Mouse (Mus musculus) limb, embryonic 14.5 days (tissue): Measurements from ENCODE around the gene Foxe1. TPM values are rescaled to one million over a fixed set of nuclear protein-coding genes. Genes with fewer than 3 reads are reported as not detected.

Experiments used
- ATAC-seq: fragments of 200-750 bp; cut with Nextera tagmentation; 2 replicates; pipeline ENCODE4 v1.8.0; 2017; ENCODE audit warnings: low read depth, moderate number of reproducible peaks, moderate TSS enrichment; ENCODE audit not compliant: low FRiP score
- DNase-seq: peaks from one replicate; pipeline ENCODE4 v3.0.0-alpha.2; 2015; ENCODE audit warnings: low spot score
- H3K27ac ChIP-seq: fragments of 300-500 bp; sonication (generic); replicated peaks from 2 replicates; pipeline ENCODE4 v1.5.1; 2014; ENCODE audit warnings: low read depth, mild to moderate bottlenecking, low read length, moderate library complexity, mixed read lengths
- H3K27me3 ChIP-seq: fragments of 300-500 bp; sonication (generic); 2 replicates; pipeline ENCODE4 v1.6.1; 2014; ENCODE audit warnings: low read length, mixed read lengths; ENCODE audit not compliant: control insufficient read depth, insufficient read depth
- H3K36me3 ChIP-seq: fragments of 300-500 bp; sonication (generic); 2 replicates; pipeline ENCODE4 v1.6.1; 2014; ENCODE audit warnings: mild to moderate bottlenecking, low read length, moderate library complexity, mixed read lengths; ENCODE audit not compliant: control insufficient read depth, insufficient read depth
- H3K4me1 ChIP-seq: fragments of 300-500 bp; sonication (generic); 2 replicates; pipeline ENCODE4 v1.6.1; 2014; ENCODE audit warnings: antibody characterized with exemption, low read length, mixed read lengths; ENCODE audit not compliant: control insufficient read depth, insufficient read depth
- H3K4me2 ChIP-seq: fragments of 300-500 bp; sonication (generic); replicated peaks from 2 replicates; pipeline ENCODE4 v1.6.1; 2014; ENCODE audit warnings: low read depth, mild to moderate bottlenecking, low read length, moderate library complexity; ENCODE audit not compliant: severe bottlenecking
- H3K4me3 ChIP-seq: fragments of 300-500 bp; sonication (generic); replicated peaks from 2 replicates; pipeline ENCODE4 v1.5.1; 2014; ENCODE audit warnings: low read length
- H3K9ac ChIP-seq: fragments of 300-500 bp; sonication (generic); 2 replicates; pipeline ENCODE4 v1.6.1; 2014; ENCODE audit warnings: mild to moderate bottlenecking, low read depth, low read length, moderate library complexity; ENCODE audit not compliant: severe bottlenecking
- H3K9me3 ChIP-seq: fragments of 300-500 bp; sonication (generic); 2 replicates; pipeline ENCODE4 v1.6.1; 2016; ENCODE audit warnings: low read length; ENCODE audit not compliant: control insufficient read depth
- POLR2A ChIP-seq: fragments of 200-500 bp; IDR thresholded peaks from 2 replicates; pipeline ENCODE4 v1.8.0; 2012; ENCODE audit warnings: inconsistent platforms, mild to moderate bottlenecking, moderate library complexity, borderline replicate concordance; ENCODE audit not compliant: insufficient read depth, insufficient read length; ENCODE audit errors: extremely low read depth
- WGBS: fragments of 180-500 bp; shearing (Covaris S2); extraction: QIAGEN DNeasy Blood & Tissue Kit; methylation state at CpG from one replicate; pipeline ENCODE4 v1.1.7; 2014; 5-methylcytosine and 5-hydroxymethylcytosine counted together
- polyA plus RNA-seq, 2 experiments: library from polyadenylated mRNA; depleted of rRNA in 1 of 2; stranded (reverse) in 1 of 2; unstranded in 1 of 2; fragments of >200 nt; fragmentation: Nextera tagmentation in 1 of 2; extraction: Ambion mirVana in 1 of 2; gene quantifications; 2 replicates each; pipeline versions ENCODE4 v1.2.1 to v1.2.3; 2012 to 2014

Gene Foxe1
- polyA plus RNA-seq, 2 experiments = not detected

DNA sequence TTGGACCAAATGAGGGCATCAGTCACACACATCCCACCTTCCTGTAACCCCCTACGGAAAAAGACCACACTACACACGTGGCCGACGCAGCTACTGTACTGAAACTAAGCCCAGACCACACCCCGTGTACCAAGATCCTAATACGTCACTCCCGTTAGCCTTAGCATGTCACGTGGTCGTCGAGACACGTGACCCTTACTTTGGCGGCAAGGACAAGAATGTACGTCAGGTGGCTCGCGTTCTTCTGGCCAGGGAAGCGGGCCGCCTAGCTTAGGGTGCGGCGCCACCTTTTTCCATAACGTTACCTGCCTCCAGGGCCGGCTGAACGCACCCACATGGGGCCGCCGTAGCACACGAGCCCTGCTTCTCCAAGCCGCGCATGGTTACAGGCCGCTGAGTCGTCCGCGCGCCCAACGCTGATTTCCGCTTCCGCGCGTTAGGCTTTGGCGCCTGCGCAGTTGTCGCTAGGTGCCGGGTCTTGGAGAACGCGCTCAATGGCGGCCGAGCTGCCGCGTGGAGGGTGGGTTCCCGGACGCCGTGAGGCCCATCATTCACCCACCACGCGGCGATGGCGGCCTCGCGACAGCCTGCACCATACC lies 45.7 kb downstream of the Foxe1 start, which contains the start of gene Trmo:
Trmo (minus strand) TSS at position 425 of the 599 bp plus-strand sequence.
- WGBS = under 1% methylated on average over 54 of the region's 56 CpGs
- peak within 1 kb of the TSS; percentile 94 for H3K27ac ChIP-seq
- peaks cover 6% of the 10 kb centered on the region; the same call in 1 of the 2 replicates for H3K4me1 ChIP-seq
- TF ChIP-seq POLR2A = peak; percentile 99
- H3K4me3 ChIP-seq = peak within 1 kb of the TSS; percentile 64
- DNase-seq (peak; percentile 99), ATAC-seq (peak; percentile 97)
- H3K36me3 ChIP-seq = peaks cover 16% of the 10 kb centered on the region; the same call in 1 of the 2 replicates
- peak within 1 kb of the TSS; percentile 88 for H3K9ac ChIP-seq
- no peaks in the 10 kb centered on the region for H3K27me3 ChIP-seq
- H3K9me3 ChIP-seq = no peaks in the 10 kb centered on the region
- peak within 1 kb of the TSS; percentile 74 for H3K4me2 ChIP-seq

DNA sequence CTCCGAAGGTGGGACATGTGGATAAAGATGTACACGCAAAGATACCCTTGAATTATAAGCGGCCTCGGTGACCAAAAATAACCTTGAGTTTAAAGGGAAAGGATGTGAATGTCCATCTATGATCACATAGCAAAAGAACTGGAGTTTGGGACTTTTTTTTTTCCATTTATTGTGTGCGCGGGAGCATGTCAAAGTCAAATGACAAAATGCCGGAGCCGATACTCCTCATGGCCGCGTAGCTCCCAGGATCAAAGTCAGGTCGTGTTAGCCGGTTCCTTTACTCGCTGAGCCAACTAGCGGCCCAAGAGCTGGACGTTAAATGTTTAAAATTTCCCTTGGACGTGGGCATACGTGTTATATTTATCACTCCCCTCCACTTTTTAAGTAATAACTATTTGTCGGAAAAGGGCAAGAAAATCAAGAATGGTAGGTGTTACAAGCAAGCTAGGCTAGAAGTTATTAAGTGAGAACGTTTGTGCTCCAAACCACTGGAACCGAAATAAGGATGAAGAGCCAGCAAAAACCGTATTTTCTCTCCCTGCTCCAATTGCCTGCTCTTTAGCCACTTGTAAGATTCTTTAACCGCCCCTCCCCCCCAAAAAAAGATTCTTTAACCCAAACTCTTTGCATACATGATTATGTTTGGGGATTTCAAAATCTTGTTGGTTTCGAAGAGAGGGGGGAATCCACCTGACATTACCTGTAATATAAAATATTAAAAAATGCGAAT lies 46.4 kb downstream of the Foxe1 start:
- H3K9ac ChIP-seq = peak overlapping the region; percentile 88
- ATAC-seq (no peak), DNase-seq (peak; percentile 68)
- WGBS = 3% methylated on average over 24 of the region's 24 CpGs
- H3K36me3 ChIP-seq = peaks cover 13% of the 10 kb centered on the region; the same call in 1 of the 2 replicates
- H3K27ac ChIP-seq = peak overlapping the region; percentile 94
- no peaks in the 10 kb centered on the region for H3K9me3 ChIP-seq
- H3K27me3 ChIP-seq = no peaks in the 10 kb centered on the region
- peaks cover 6% of the 10 kb centered on the region; the same call in 1 of the 2 replicates for H3K4me1 ChIP-seq
- no peak for TF ChIP-seq POLR2A
- peak overlapping the region; percentile 64 for H3K4me3 ChIP-seq
- peak overlapping the region; percentile 74 for H3K4me2 ChIP-seq

DNA sequence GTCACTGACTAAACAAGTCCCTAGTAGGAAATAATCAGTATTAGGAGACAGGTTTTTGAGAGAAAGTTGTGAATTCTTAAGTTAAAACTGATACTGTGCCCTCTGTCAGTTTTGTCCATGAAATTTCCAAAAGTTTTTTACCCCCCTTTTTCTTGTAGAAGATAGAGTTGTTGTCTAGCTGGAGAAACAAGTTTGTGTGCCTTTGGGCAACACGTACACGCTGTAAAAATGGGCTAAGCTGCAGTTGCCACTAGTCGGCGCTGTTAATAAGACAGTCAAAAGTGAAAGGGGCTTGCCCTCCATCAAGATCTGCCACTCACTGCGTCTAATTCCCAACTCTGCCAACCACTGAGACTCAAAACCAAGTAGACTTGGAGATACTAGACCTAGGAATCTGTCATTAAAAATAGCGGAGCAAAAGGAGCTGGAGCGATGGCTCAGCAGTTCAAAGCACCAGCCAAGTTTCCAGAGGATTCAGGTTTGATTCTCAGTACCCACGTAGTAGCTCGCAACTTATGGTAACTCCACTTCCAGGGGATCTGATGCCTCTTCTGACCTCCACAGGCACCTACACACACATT lies 47.1 kb downstream of the Foxe1 start:
- Histone ChIP-seq H3K9ac (peak overlapping the region; percentile 88; the same call in 1 of the 2 replicates), H3K27ac (peak overlapping the region; percentile 94), H3K9me3 (no peaks in the 10 kb centered on the region), H3K4me3 (peak overlapping the region; percentile 64), H3K27me3 (no peaks in the 10 kb centered on the region), H3K4me2 (peak overlapping the region; percentile 74), H3K4me1 (peaks cover 6% of the 10 kb centered on the region; the same call in 1 of the 2 replicates), H3K36me3 (peaks cover 7% of the 10 kb centered on the region; the same call in 1 of the 2 replicates)
- WGBS = 21% methylated on average over 9 of the region's 9 CpGs
- ATAC-seq (no peak), DNase-seq (peak; percentile 90)
- 0 out of 2 replicates have a peak, but pooled peaks have one; percentile 25 for TF ChIP-seq POLR2A

DNA sequence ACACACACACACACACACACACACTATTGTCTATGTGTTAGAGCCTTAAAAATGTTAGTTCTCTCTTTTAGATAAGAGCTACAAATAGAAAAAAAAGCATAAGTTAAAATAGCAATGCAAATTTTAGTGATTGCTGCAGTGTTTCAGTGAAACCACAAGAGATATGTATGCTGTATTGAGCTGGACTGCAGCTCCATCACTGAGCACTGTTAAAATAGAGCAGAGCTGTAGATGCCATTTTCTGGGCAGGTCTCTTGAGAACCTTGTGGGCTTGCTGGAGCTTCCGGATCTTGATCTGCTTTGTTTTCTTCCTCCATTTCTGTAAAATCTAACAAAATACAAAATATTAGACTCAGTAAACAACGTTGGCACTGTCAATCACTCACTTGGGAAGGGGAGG lies 51.0 kb downstream of the Foxe1 start:
- Histone ChIP-seq H3K9ac (no peak overlapping the region), H3K36me3 (no peaks in the 10 kb centered on the region), H3K4me1 (peaks cover 6% of the 10 kb centered on the region; the same call in 1 of the 2 replicates), H3K9me3 (no peaks in the 10 kb centered on the region), H3K4me2 (no peak overlapping the region), H3K27me3 (no peaks in the 10 kb centered on the region), H3K27ac (no peak overlapping the region), H3K4me3 (no peak overlapping the region)
- no peak for TF ChIP-seq POLR2A
- 71% methylated on average over 2 of the region's 2 CpGs for WGBS
- no peak for ATAC-seq
- no peak for DNase-seq

DNA sequence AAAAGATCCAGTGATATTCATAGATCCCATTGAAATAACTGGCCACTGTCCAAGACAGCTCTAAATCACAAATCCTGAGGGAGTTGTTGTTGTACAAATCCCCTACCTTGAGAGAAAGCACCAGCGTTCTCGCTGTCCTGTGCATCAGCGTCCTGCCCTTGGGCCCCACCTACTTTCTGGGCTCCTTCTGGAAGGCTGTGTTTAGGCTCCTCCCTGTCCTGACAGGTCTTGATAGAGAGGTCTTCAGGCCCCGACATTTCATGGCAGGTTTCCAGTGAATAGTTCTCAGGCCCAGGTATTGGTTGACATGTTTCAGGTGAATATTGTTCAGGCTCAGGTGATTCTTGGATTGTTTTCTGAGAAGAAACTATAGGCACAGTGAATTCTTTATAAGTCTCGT lies 52.3 kb downstream of the Foxe1 start:
- Histone ChIP-seq H3K9me3 (no peaks in the 10 kb centered on the region), H3K4me2 (no peak overlapping the region), H3K27ac (no peak overlapping the region), H3K36me3 (no peaks in the 10 kb centered on the region), H3K9ac (no peak overlapping the region), H3K27me3 (no peaks in the 10 kb centered on the region), H3K4me1 (no peaks in the 10 kb centered on the region), H3K4me3 (no peak overlapping the region)
- WGBS = 25% methylated on average over 5 of the region's 5 CpGs
- ATAC-seq (no peak), DNase-seq (peak; percentile 26)
- TF ChIP-seq POLR2A = no peak

Other genes with a start within 250 kb of the Foxe1 start
- gene Ncbp1, start 205.0 kb upstream of the Foxe1 start, polyA plus RNA-seq (2012; rRNA removed) = 54.3 and 75.2 TPM in 2 replicates
- gene Ncbp1, start 205.0 kb upstream of the Foxe1 start, polyA plus RNA-seq (2014; fragmentation: Nextera tagmentation; extraction: Ambion mirVana) = 74.0 and 79.7 TPM in 2 replicates
- 26.6 and 27.3 TPM in 2 replicates for gene Tstd2, start 204.9 kb upstream of the Foxe1 start, polyA plus RNA-seq (2012; rRNA removed)
- gene Tstd2, start 204.9 kb upstream of the Foxe1 start, polyA plus RNA-seq (2014; fragmentation: Nextera tagmentation; extraction: Ambion mirVana) = 17.5 and 23.7 TPM in 2 replicates
- 24.6 and 29.0 TPM in 2 replicates for gene Xpa, start 147.3 kb upstream of the Foxe1 start, polyA plus RNA-seq (2012; rRNA removed)
- 24.4 and 24.8 TPM in 2 replicates for gene Xpa, start 147.3 kb upstream of the Foxe1 start, polyA plus RNA-seq (2014; fragmentation: Nextera tagmentation; extraction: Ambion mirVana)
- 9.1 and 9.2 TPM in 2 replicates for gene Trmo, start 45.8 kb downstream of the Foxe1 start, polyA plus RNA-seq (2012; rRNA removed)
- gene Trmo, start 45.8 kb downstream of the Foxe1 start, polyA plus RNA-seq (2014; fragmentation: Nextera tagmentation; extraction: Ambion mirVana) = 7.8 and 11.3 TPM in 2 replicates
- gene Hemgn, start 69.9 kb downstream of the Foxe1 start, polyA plus RNA-seq (2012; rRNA removed) = 0.41 and 0.60 TPM in 2 replicates
- gene Hemgn, start 69.9 kb downstream of the Foxe1 start, polyA plus RNA-seq (2014; fragmentation: Nextera tagmentation; extraction: Ambion mirVana) = 0.45 and 0.80 TPM in 2 replicates
- gene Anp32b, start 107.3 kb downstream of the Foxe1 start, polyA plus RNA-seq (2012; rRNA removed) = 79.2 and 159 TPM in 2 replicates
- 245 and 249 TPM in 2 replicates for gene Anp32b, start 107.3 kb downstream of the Foxe1 start, polyA plus RNA-seq (2014; fragmentation: Nextera tagmentation; extraction: Ambion mirVana)
- 75.9 and 82.4 TPM in 2 replicates for gene Nans, start 145.6 kb downstream of the Foxe1 start, polyA plus RNA-seq (2012; rRNA removed)
- gene Nans, start 145.6 kb downstream of the Foxe1 start, polyA plus RNA-seq (2014; fragmentation: Nextera tagmentation; extraction: Ambion mirVana) = 84.1 and 84.5 TPM in 2 replicates
- 1.6 and 2.5 TPM in 2 replicates for gene Trim14, start 192.5 kb downstream of the Foxe1 start, polyA plus RNA-seq (2012; rRNA removed)
- gene Trim14, start 192.5 kb downstream of the Foxe1 start, polyA plus RNA-seq (2014; fragmentation: Nextera tagmentation; extraction: Ambion mirVana) = 2.6 and 3.3 TPM in 2 replicates